ENCODE assay signal across 13 mouse cellular contexts in the genomic region with DNA sequence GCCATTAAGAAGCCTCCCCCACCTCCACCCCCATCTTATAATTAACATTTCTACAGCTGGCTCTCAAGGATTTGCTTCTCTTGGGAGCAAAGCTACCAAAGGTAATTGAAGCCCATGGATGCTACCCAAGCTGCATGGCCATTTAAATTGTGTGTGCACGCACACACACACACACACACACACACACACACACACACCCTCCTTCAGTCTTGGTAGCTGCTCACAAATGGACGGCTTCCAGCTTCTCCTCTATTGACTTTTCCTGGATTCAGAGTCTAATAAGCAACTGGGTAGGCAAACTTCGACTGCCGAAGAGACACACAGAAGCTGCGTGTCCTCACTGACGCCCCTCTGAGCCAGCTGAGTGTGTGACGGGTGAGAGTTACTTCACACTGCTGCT.
"Had no signal": no experiment of that assay in that cellular context is flagged by ENCODE, and none has a peak within 500 bp of the region (broad histone marks: within the 10 kb centered on the region; RNA-seq: fewer than 3 reads in every experiment).

No protein-coding gene starts in this region.

- H3K9ac ChIP-seq: liver, embryonic 15.5 days; neural tube, embryonic 12.5 days had no signal

- H3K4me1 ChIP-seq: neural tube, embryonic 12.5 days had no signal

- H3K9me3 ChIP-seq: limb, embryonic 10.5 days; liver, embryonic 15.5 days; neural tube, embryonic 12.5 days had no signal

- H3K36me3 ChIP-seq: limb, embryonic 10.5 days; liver, embryonic 15.5 days; neural tube, embryonic 12.5 days had no signal

- ATAC-seq: lung, postnatal 0 days had no signal

- H3K4me3 ChIP-seq: left cerebral cortex, adult 2 months; limb, embryonic 10.5 days; liver, embryonic 15.5 days; neural tube, embryonic 12.5 days had no signal

- H3K4me2 ChIP-seq: liver, embryonic 11.5 days; liver, embryonic 15.5 days; neural tube, embryonic 12.5 days had no signal

- H3K27ac ChIP-seq: left cerebral cortex, adult 2 months; limb, embryonic 10.5 days; liver, embryonic 15.5 days; neural tube, embryonic 12.5 days had no signal

- H3K27me3 ChIP-seq: liver, embryonic 15.5 days; neural tube, embryonic 12.5 days had no signal

- DNase-seq: kidney, adult 18-20 months; kidney, postnatal 10 days; kidney, postnatal 4 days; lung, adult 2 months; lung, postnatal 36 days; right cerebral cortex, postnatal 25 days; thymus, postnatal 36 days had no signal
